Mouse (Mus musculus) layer of hippocampus, adult 8-10 months (tissue): ENCODE measurements around the gene 4930447C04Rik. TPM values are rescaled to one million over a fixed set of nuclear protein-coding genes. Genes with fewer than 3 reads are reported as not detected.

Experiments used
- DNase-seq, 2 experiments: peaks; one replicate each; pipeline ENCODE4 v3.0.0; 2022; ENCODE audit warnings: low spot score in 2 of 2
- total RNA-seq, 4 experiments: library from RNA; stranded (reverse); gene quantifications; 2 replicates each; pipeline ENCODE4 v1.2.4; 2022

Gene 4930447C04Rik
- total RNA-seq, 4 experiments from 2014 or later: 6.8 to 10.3 (median 6.9) TPM

DNA sequence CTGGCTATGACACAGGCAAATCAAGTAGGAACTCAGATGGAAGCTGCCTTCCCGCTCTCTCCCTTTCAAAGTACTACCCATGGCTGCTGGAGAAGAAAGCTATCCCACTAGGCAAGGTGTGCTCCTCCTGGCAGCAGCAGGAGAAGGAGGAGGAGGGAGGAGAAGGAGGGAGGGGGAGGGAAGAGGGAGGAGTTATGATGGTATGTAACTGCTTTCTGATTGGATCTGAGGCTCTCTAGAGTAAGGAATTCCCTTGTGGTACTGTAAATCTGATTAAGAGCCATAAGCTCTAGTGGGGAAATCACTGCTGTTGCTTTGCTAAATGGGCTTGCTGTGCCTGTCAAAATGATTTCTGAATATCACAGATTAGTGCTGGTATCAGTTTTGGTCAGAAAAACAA, 99.1 kb downstream of the 4930447C04Rik start:
- no peak for DNase-seq

DNA sequence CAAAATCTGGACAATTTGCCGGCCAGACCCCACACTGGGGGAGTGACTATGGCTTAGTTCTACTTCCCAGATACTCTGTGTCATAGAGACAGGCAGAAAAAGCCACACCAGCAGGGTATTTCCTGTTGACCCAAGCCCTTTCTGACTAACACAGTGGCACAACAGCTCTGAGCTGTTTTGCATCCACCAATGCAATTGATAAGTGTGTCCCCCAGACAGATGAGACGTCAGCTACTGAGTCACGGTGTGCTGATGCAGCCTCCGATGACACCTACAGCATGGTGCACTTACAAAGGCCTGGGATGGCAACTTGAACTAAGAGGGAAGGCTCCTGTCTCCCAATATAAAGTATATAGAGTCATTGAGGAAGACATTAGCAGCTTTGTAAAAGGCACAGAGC, 103.3 kb downstream of the 4930447C04Rik start:
- no peak for DNase-seq

DNA sequence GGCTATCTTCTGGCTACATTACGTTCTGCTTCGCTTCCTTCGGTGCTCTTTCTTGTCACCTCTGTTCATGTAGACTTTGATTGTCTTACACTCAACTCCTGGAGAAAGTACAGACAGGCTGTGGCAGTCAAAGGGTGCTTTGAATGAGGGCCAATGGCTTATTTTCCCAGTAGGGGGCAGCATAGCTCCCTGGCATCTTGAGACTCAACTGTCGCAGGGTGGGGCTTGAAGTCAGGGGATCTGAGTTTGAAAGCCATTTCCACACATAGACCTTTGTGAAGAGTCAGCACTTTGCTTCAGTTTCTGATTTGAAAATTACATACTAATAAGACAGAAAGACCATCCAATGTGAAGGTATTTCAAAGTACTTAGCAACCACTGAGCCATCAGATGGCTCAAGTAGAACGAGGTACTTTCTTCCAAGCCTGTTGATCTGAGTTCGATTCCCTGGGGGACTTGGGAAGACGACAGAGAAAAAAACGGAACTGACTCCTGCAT, 105.0 kb downstream of the 4930447C04Rik start:
- no peak for DNase-seq

DNA sequence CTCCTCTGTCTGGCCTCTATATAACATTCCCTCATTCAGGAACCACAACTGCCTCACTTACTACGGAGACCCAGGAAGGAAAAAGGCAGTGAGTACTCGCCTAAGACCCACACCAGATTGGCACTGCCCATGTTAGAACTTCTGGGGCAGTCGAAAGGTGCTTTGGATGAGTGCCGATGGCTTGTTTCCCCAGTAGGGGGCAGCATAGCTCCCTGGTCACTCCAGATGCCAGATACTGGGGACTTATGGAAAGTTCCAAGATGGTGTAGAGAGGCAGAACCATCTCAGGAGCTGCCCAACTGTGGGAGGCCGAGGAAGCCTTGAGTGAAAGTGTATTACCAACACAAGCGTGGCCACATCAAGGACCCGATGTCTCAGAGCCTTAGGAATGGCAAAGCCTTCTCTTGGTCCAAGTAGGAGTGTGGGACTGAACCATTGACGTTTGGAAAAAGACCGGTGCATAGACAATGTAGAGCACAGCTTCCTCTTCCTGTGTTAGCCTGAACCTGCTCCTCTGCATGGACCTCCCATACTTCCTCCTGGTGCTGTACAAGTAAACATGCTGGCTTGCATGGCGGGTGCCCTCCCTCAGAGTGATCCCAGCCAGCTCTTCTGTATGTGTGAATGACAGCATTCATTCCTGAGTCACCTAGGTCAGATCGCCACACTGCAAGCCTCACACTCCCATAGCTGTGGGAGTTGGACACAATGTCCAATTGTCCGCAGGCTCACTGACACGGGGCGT, 105.6 kb downstream of the 4930447C04Rik start:
- no peak for DNase-seq

DNA sequence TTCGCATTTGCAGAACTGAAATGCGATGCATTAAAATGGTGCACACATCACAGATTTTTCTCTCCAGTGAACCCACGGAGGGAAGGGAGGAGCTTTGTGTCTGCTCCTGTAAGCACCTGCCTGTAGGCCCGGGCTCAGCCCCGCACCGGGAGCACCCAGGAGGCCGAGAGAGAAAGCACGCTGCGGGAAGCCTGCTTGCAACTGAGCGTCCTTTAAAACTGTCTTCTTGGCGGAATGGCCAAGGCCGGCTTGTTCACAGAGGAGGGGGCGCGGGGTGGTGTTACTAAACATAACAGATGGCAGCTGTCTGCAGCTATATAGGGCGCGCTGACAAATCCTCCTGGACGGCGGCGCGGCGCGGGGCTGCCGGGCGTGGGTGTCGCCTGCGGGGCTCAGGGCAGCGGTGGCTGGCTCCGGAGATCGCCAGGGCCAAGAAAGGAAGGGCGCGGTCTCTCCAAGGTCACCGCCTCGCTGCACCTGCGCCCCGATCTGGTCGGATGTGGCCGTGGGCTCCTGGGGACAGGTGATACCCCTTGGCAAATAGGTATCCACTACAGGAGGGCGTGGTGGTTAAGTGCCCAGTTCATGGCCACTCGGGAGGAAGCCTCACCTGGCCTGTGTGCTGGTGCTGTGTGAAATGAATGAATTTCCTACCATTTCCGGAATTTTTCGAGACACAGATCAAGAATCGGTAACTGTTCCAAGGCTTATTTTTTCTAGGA, 108.7 kb downstream of the 4930447C04Rik start:
- peak; percentile 41 to 57 for DNase-seq

Other genes with a start within 250 kb of the 4930447C04Rik start
- 100 to 1,000 TPM; 242 to 265 (median 252) TPM for gene Ppm1a, start 183.3 kb downstream of the 4930447C04Rik start, total RNA-seq
- gene Six6, start 882 bp downstream of the 4930447C04Rik start, total RNA-seq: not detected
- gene Six1, start 113.1 kb upstream of the 4930447C04Rik start, total RNA-seq: under 1 TPM in 3 of 4 experiments, not detected in 1; 0.14 to 0.19 (median 0.18) TPM
- 1 to 10 TPM; 1.3 to 1.8 (median 1.5) TPM for gene Six4, start 172.7 kb upstream of the 4930447C04Rik start, total RNA-seq
- 10 to 100 TPM; 22.5 to 24.1 (median 23.4) TPM for gene Mnat1, start 182.9 kb upstream of the 4930447C04Rik start, total RNA-seq